Mouse (Mus musculus) limb, embryonic 12.5 days (tissue): ENCODE measurements at regions not wholly inside any gene's neighbourhood (a gene's known extent, or its start where the extent isn't known, plus 50 kb on each side); places are given as distances from the start of the nearest gene placed in this dataset.

Source experiments
- ATAC-seq: fragments of 200-750 bp; cut with Nextera tagmentation; 2 replicates; pipeline ENCODE4 v1.8.0; 2017; ENCODE audit warnings: low read depth, moderate TSS enrichment; ENCODE audit not compliant: insufficient number of reproducible peaks, insufficient read depth, low FRiP score, low TSS enrichment
- H3K27ac ChIP-seq: fragments of 300-500 bp; sonication (generic); 2 replicates; pipeline ENCODE4 v1.5.1; 2016; ENCODE audit warnings: mild to moderate bottlenecking, moderate library complexity
- H3K27me3 ChIP-seq: fragments of 300-500 bp; sonication (generic); 2 replicates; pipeline ENCODE4 v1.6.1; 2016; ENCODE audit warnings: mild to moderate bottlenecking, moderate library complexity
- H3K36me3 ChIP-seq: fragments of 300-500 bp; sonication (generic); 2 replicates; pipeline ENCODE4 v1.6.1; 2016; ENCODE audit warnings: mild to moderate bottlenecking, moderate library complexity
- H3K4me1 ChIP-seq: fragments of 300-500 bp; sonication (generic); replicated peaks from 2 replicates; pipeline ENCODE4 v1.6.1; 2016
- H3K4me2 ChIP-seq: fragments of 300-500 bp; sonication (generic); 2 replicates; pipeline ENCODE4 v1.6.1; 2016; ENCODE audit warnings: mild to moderate bottlenecking, moderate library complexity
- H3K4me3 ChIP-seq: fragments of 300-500 bp; sonication (generic); replicated peaks from 2 replicates; pipeline ENCODE4 v1.5.1; 2016; ENCODE audit warnings: mild to moderate bottlenecking
- H3K9ac ChIP-seq: fragments of 300-500 bp; sonication (generic); replicated peaks from 2 replicates; pipeline ENCODE4 v1.6.1; 2016; ENCODE audit warnings: mild to moderate bottlenecking, moderate library complexity
- H3K9me3 ChIP-seq: fragments of 300-500 bp; sonication (generic); 2 replicates; pipeline ENCODE4 v1.6.1; 2016; ENCODE audit warnings: mild to moderate bottlenecking, moderate library complexity
- WGBS: fragments of 180-500 bp; shearing (Covaris S2); methylation state at CpG from one replicate; pipeline ENCODE4 v1.1.7; 2016; 5-methylcytosine and 5-hydroxymethylcytosine counted together

DNA sequence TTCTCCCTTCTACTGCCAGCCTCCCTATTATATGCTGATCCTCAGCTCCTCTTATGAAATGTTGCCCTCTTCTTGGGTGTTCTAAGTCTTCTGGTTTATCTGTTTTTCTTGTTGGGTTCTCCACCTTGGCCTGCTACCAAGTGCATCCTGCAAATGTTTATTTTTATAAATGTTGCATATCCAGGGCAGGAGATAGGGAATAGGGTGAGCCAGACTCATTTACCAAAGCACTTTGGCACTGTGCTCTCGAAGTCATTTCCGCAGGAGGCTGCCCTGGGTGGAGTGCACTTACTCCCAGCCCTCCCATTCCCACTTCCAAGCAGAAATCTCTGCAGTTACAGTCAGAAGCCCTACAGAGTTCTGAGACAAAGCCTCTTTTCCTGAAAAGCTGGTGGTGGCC, 249.5 kb upstream of the Pappa start:
- Histone ChIP-seq H3K36me3 (no peaks in the 10 kb centered on the region), H3K9ac (no peak overlapping the region), H3K27me3 (no peaks in the 10 kb centered on the region), H3K9me3 (no peaks in the 10 kb centered on the region), H3K4me2 (no peak overlapping the region), H3K4me1 (no peaks in the 10 kb centered on the region), H3K27ac (no peak overlapping the region), H3K4me3 (no peak overlapping the region)
- WGBS = 86% methylated on average over 2 of the region's 2 CpGs
- no peak for ATAC-seq

DNA sequence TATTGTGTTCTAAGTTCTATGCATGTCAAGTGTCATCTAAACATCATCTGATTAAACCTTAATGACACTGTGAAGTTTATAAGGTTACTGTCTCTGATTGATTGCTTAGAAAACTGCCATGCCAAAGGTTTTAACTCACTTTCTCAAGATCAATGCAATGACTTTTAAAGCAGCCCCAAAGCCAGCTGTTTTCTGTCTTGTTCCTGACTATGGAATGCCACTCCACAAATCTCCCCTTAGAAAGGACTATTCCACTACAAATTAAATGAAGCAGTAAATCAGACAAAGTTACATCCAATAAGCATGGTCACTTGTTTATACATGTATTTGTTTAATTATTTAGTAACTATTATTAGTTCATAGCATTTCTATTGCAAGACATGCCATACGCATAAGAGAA, 247.1 kb upstream of the Pappa start:
- Histone ChIP-seq H3K27ac (no peak overlapping the region), H3K27me3 (no peaks in the 10 kb centered on the region), H3K9me3 (no peaks in the 10 kb centered on the region), H3K9ac (no peak overlapping the region), H3K4me1 (no peaks in the 10 kb centered on the region), H3K36me3 (no peaks in the 10 kb centered on the region), H3K4me3 (no peak overlapping the region), H3K4me2 (no peak overlapping the region)
- WGBS = 91% methylated on average over 1 of the region's 1 CpGs
- no peak for ATAC-seq

GRCm38 (mm10) chr4:64897935-64898334, 226.0 kb upstream of the Pappa start:
- no peak overlapping the region for H3K4me2 ChIP-seq
- H3K4me3 ChIP-seq = no peak overlapping the region
- H3K36me3 ChIP-seq = no peaks in the 10 kb centered on the region
- no peak overlapping the region for H3K27ac ChIP-seq
- H3K27me3 ChIP-seq = no peaks in the 10 kb centered on the region
- no peaks in the 10 kb centered on the region for H3K9me3 ChIP-seq
- H3K4me1 ChIP-seq = no peaks in the 10 kb centered on the region
- ATAC-seq = no peak
- WGBS = 78% methylated on average over 3 of the region's 3 CpGs
- H3K9ac ChIP-seq = no peak overlapping the region

DNA sequence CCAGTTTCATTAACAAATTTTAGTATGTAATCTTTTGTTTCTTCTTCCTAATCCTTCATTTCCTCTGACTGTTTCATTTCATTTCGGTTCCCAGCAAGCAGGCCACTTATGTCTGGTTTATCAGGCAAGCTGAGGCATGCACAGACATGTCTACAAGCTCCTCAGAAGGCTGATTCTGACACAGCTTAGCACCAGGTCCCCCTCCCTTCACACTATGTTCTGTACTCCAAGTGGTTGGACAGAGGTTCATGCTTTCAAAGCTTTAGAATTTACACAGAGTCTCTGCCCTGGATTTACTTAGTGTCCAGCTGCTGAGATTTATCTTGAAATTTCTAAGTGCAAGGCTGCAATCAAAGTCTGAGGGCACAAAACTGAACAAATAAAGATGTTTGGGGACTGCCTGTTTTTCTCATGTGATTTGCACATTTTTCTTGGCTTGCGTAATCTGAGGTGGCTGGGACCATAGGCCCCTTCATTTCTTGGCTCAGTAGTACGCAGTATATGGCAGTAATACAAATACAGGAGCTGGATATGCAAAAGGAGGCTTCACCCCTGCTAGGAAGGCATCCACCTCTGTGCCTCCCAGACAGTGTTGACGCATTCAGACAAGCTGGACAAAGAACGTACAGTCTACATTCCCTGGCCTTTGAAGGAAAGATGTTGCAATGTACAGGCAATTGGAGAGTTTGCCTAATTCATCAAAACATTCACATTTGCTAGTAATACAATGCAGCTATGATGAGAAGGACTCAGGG, 222.7 kb upstream of the Pappa start:
- H3K4me3 ChIP-seq = no peak overlapping the region
- no peaks in the 10 kb centered on the region for H3K27me3 ChIP-seq
- WGBS = 76% methylated on average over 5 of the region's 5 CpGs

GRCm38 (mm10) chr4:64923751-64924150, 200.2 kb upstream of the Pappa start:
- Histone ChIP-seq H3K4me3 (no peak overlapping the region), H3K27ac (no peak overlapping the region), H3K9me3 (no peaks in the 10 kb centered on the region), H3K9ac (no peak overlapping the region), H3K27me3 (no peaks in the 10 kb centered on the region), H3K36me3 (no peaks in the 10 kb centered on the region), H3K4me1 (no peaks in the 10 kb centered on the region), H3K4me2 (no peak overlapping the region)
- ATAC-seq = no peak

More for the DNA sequence above, 222.7 kb upstream of the Pappa start:
- Histone ChIP-seq H3K27ac (no peak overlapping the region), H3K4me2 (no peak overlapping the region), H3K36me3 (no peaks in the 10 kb centered on the region), H3K9me3 (no peaks in the 10 kb centered on the region), H3K4me1 (no peaks in the 10 kb centered on the region), H3K9ac (no peak overlapping the region)
- no peak for ATAC-seq

- H3K4me1 ChIP-seq = 0 out of 2 replicates have a peak, but pooled peaks cover 3% of the 10 kb centered on the region
- no peak overlapping the region for H3K9ac ChIP-seq
- no peaks in the 10 kb centered on the region for H3K36me3 ChIP-seq
- H3K9me3 ChIP-seq = no peaks in the 10 kb centered on the region
- no peak overlapping the region for H3K4me3 ChIP-seq
- whole genome bisulfite sequencing = 38% methylated on average over 2 of the region's 2 CpGs
- peak; percentile 63; the same call in 1 of the 2 replicates for ATAC-seq
- H3K4me2 ChIP-seq = no peak overlapping the region
- H3K27me3 ChIP-seq = no peaks in the 10 kb centered on the region
- H3K27ac ChIP-seq = no peak overlapping the region
These were observed 195.4 kb upstream of the Pappa start for GRCm38 (mm10) chr4:64928553-64928952.

DNA sequence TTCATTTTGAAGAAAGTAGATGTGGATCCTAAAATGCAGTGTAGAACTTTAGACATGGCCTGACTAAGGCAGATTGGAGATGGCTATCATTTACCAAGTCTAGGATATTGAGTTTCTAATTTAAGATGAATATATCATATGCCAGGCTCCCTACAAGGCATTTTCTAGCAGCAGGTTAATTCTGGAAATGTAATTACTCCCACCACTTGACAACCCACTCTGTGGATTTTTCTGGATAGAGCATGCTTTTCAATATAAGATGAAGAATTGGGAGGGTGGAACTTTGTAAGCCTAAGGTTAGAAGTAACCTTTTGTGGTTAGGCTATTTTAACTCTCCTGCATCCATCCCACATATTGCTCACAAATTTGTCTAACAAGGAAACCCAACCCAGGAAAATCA, 178.4 kb upstream of the Pappa start:
- H3K4me1 ChIP-seq = no peaks in the 10 kb centered on the region

GRCm38 (mm10) chr4:64952651-64953050, 171.3 kb upstream of the Pappa start:
- Histone ChIP-seq H3K4me2 (no peak overlapping the region), H3K9me3 (no peaks in the 10 kb centered on the region)
- no peak for ATAC-seq

More for the DNA sequence above, 178.4 kb upstream of the Pappa start:
- Histone ChIP-seq H3K36me3 (no peaks in the 10 kb centered on the region), H3K27me3 (no peaks in the 10 kb centered on the region), H3K4me3 (no peak overlapping the region), H3K4me2 (no peak overlapping the region), H3K9ac (no peak overlapping the region), H3K9me3 (no peaks in the 10 kb centered on the region), H3K27ac (no peak overlapping the region)
- ATAC-seq = no peak

DNA sequence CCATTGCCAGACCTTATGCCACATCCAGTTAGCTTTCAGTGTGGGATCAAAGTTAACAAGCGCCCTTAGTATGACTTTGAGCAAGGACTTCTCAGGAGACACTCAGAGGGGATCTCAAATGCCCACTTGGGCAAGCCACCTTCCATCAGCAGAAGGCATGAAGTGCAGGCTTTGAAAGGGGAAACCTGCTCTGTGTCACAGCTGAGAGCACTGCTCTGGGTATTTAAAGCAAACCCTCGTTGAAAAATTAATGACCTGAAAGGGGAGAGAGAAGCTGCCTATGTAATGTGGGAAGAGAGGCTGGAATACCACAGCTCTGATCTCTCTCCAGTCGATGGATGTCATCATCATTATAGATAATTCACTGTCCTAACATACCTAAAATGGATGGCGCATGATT, 165.1 kb upstream of the Pappa start:
- Histone ChIP-seq H3K4me3 (no peak overlapping the region), H3K27me3 (no peaks in the 10 kb centered on the region), H3K9ac (no peak overlapping the region), H3K36me3 (no peaks in the 10 kb centered on the region), H3K9me3 (no peaks in the 10 kb centered on the region), H3K27ac (no peak overlapping the region), H3K4me1 (no peaks in the 10 kb centered on the region), H3K4me2 (no peak overlapping the region)
- WGBS = 63% methylated on average over 4 of the region's 4 CpGs
- ATAC-seq = no peak

More at GRCm38 (mm10) chr4:64952651-64953050, 171.3 kb upstream of the Pappa start:
- Histone ChIP-seq H3K27ac (no peak overlapping the region), H3K27me3 (no peaks in the 10 kb centered on the region), H3K4me1 (no peaks in the 10 kb centered on the region), H3K9ac (no peak overlapping the region), H3K4me3 (no peak overlapping the region), H3K36me3 (no peaks in the 10 kb centered on the region)

GRCm38 (mm10) chr4:64961796-64962195, 162.2 kb upstream of the Pappa start:
- Histone ChIP-seq H3K27ac (no peak overlapping the region), H3K9me3 (no peaks in the 10 kb centered on the region), H3K9ac (no peak overlapping the region), H3K4me2 (no peak overlapping the region), H3K4me1 (no peaks in the 10 kb centered on the region), H3K27me3 (no peaks in the 10 kb centered on the region), H3K4me3 (no peak overlapping the region), H3K36me3 (no peaks in the 10 kb centered on the region)
- 76% methylated on average over 4 of the region's 4 CpGs for WGBS
- ATAC-seq = no peak
